Mouse (Mus musculus): ENCODE measurements around the gene Mup7. TPM values are rescaled to one million over a fixed set of nuclear protein-coding genes. Genes with fewer than 3 reads are reported as not detected.
"Not testable (repeated sequence)": the region's sequence is repeated elsewhere in the genome, so short reads cannot be mapped to it uniquely, and the experiment has no call there.

The Mup7 gene
- polyA plus RNA-seq (2014; fragmentation: Nextera tagmentation; extraction: Ambion mirVana), result not detected in 2 replicates

- H3K4me2 ChIP-seq (replicated peaks; ENCODE audit: low read depth, low read length); H3K36me3 ChIP-seq (ENCODE audit: control insufficient read depth, insufficient read depth, low read length); H3K4me3 ChIP-seq (ENCODE audit: low read depth, low read length); H3K9ac ChIP-seq (replicated peaks; ENCODE audit: low read depth, low read length); H3K9me3 ChIP-seq (ENCODE audit: control insufficient read depth, low read depth, low read length); H3K27ac ChIP-seq (ENCODE audit: low read length); H3K4me1 ChIP-seq (ENCODE audit: control insufficient read depth, insufficient read depth, low read length); H3K27me3 ChIP-seq (ENCODE audit: control insufficient read depth, insufficient read depth, low read length); ATAC-seq (ENCODE audit: insufficient number of reproducible peaks, insufficient read depth, low FRiP score, low read depth): not testable (repeated sequence)
- WGBS, result 70% methylated on average over 2 of the region's 2 CpGs
Observed at GRCm38 (mm10) chr4:60070375-60070774, at the start of gene Mup7. Gene Mup7 (minus strand): TSS chr4:60070475.

- H3K4me1 ChIP-seq (ENCODE audit: control insufficient read depth, insufficient read depth, low read length); ATAC-seq (ENCODE audit: insufficient number of reproducible peaks, insufficient read depth, low FRiP score, low read depth); H3K4me3 ChIP-seq (ENCODE audit: low read depth, low read length); H3K27ac ChIP-seq (ENCODE audit: low read length); H3K36me3 ChIP-seq (ENCODE audit: control insufficient read depth, insufficient read depth, low read length); H3K9ac ChIP-seq (replicated peaks; ENCODE audit: low read depth, low read length); H3K9me3 ChIP-seq (ENCODE audit: control insufficient read depth, low read depth, low read length); H3K27me3 ChIP-seq (ENCODE audit: control insufficient read depth, insufficient read depth, low read length); H3K4me2 ChIP-seq (replicated peaks; ENCODE audit: low read depth, low read length): not testable (repeated sequence)
- 11% methylated on average over 3 of the region's 3 CpGs for WGBS
Observed at GRCm38 (mm10) chr4:60079865-60080264, 9.6 kb upstream of the Mup7 start.

GRCm38 (mm10) chr4:60029334-60030111, 40.8 kb downstream of the Mup7 start:
- H3K27ac ChIP-seq (ENCODE audit: low read length); ATAC-seq (ENCODE audit: insufficient number of reproducible peaks, insufficient read depth, low FRiP score, low read depth): not testable (repeated sequence)

GRCm38 (mm10) chr4:60020141-60020540, 50.1 kb downstream of the Mup7 start:
- WGBS, result 86% methylated on average over 7 of the region's 7 CpGs
- H3K4me3 ChIP-seq (ENCODE audit: low read depth, low read length); H3K9ac ChIP-seq (replicated peaks; ENCODE audit: low read depth, low read length); ATAC-seq (ENCODE audit: insufficient number of reproducible peaks, insufficient read depth, low FRiP score, low read depth); H3K27ac ChIP-seq (ENCODE audit: low read length); H3K4me1 ChIP-seq (ENCODE audit: control insufficient read depth, insufficient read depth, low read length); H3K27me3 ChIP-seq (ENCODE audit: control insufficient read depth, insufficient read depth, low read length); H3K36me3 ChIP-seq (ENCODE audit: control insufficient read depth, insufficient read depth, low read length); H3K9me3 ChIP-seq (ENCODE audit: control insufficient read depth, low read depth, low read length); H3K4me2 ChIP-seq (replicated peaks; ENCODE audit: low read depth, low read length): not testable (repeated sequence)

More at GRCm38 (mm10) chr4:60029334-60030111, 40.8 kb downstream of the Mup7 start:
- 72% methylated on average over 13 of the region's 13 CpGs for WGBS
- H3K27me3 ChIP-seq (ENCODE audit: control insufficient read depth, insufficient read depth, low read length); H3K9me3 ChIP-seq (ENCODE audit: control insufficient read depth, low read depth, low read length); H3K4me2 ChIP-seq (replicated peaks; ENCODE audit: low read depth, low read length); H3K4me3 ChIP-seq (ENCODE audit: low read depth, low read length); H3K36me3 ChIP-seq (ENCODE audit: control insufficient read depth, insufficient read depth, low read length); H3K4me1 ChIP-seq (ENCODE audit: control insufficient read depth, insufficient read depth, low read length); H3K9ac ChIP-seq (replicated peaks; ENCODE audit: low read depth, low read length): not testable (repeated sequence)

Other genes with a start within 250 kb of the Mup7 start
- gene Slc46a2, start 155.4 kb downstream of the Mup7 start, polyA plus RNA-seq (2014; fragmentation: Nextera tagmentation; extraction: Ambion mirVana), result 0.11 and 0.12 TPM in 2 replicates
- gene Mup4, start 109.8 kb downstream of the Mup7 start, polyA plus RNA-seq (2014; fragmentation: Nextera tagmentation; extraction: Ambion mirVana), result not detected in 2 replicates
- not detected in 2 replicates for gene Mup6, start 106.2 kb downstream of the Mup7 start, polyA plus RNA-seq (2014; fragmentation: Nextera tagmentation; extraction: Ambion mirVana)
- not detected in 2 replicates for gene Mup2, start 83.8 kb upstream of the Mup7 start, polyA plus RNA-seq (2014; fragmentation: Nextera tagmentation; extraction: Ambion mirVana)
- gene Mup8, start 152.1 kb upstream of the Mup7 start, polyA plus RNA-seq (2014; fragmentation: Nextera tagmentation; extraction: Ambion mirVana), result not detected in 2 replicates